Mouse (Mus musculus): ENCODE measurements around the gene Mcf2l. TPM values are rescaled to one million over a fixed set of nuclear protein-coding genes. Genes with fewer than 3 reads are reported as not detected.

The Mcf2l gene
- total RNA-seq, 2 experiments from 2014 or later: 239 to 243 TPM

DNA sequence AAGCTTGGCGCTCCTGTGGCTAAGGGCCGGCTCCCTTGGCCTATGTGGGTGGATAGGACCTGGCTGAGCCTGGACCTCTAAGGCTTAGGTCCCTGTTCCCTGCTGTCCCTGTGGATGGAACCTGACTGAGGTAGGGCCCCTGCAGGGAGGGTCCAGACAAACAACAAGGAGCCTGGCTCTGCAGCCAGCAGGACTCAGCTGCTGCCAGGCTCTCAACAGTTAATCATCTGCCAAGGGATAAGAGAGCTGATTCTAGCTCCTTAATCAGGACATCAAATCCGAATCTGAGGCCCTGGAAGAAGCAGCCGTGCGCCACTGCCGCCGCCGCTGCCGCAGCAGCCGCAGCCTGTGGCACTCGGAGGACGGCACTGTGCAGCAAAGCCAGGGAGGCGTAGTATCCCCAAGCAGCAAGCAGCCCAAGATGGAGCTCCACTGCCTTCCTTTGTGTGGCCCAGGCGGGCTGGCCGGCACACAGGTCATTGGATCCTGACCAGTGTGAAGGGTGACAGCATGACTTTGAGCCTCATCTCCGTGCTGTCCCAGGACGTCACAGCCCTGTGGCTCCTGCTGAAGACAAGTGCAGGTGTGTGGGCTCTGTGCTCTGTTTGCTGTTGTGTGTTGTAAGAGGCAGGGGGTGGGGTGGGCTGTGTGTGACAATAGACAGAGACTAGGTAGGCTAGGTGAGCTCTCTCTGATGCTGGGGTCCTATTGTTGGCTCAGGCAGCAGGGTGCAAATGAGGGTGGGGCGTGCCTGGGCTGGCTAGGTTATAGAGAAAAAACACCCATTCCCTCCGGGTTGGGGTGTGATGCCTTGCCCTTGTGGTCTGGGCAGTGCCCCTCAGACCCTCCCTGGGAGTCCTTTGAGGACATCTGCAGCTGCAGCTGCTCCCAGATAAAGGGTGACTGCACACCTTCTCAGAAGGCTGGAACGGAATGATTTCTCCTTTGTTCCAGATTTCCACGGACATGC is 74.3 kb downstream of the Mcf2l start:
- DNase-seq (ENCODE audit: low spot score in 2 of 2): peak in 1 of 2 experiments; percentile 57

DNA sequence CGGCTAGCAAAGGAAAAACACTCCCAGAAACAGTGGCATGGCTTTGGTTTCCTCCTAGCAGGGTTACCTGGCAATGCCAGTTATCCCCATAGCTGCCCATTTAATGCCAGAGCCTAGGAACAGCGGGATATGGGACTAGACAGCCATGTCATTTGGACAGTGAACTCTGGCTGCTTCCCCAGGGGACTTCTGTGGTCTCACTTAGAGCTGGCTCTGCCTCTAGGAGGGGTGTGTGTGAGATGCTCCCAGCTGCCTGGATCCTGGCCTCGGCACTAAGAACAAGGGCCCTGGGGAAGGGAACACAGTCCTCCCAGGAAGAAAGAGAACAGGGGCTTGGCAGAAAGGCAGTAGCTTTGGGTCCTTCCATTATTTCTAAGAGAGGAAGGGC is 75.0 kb downstream of the Mcf2l start:
- DNase-seq (ENCODE audit: low spot score in 2 of 2): no peak

DNA sequence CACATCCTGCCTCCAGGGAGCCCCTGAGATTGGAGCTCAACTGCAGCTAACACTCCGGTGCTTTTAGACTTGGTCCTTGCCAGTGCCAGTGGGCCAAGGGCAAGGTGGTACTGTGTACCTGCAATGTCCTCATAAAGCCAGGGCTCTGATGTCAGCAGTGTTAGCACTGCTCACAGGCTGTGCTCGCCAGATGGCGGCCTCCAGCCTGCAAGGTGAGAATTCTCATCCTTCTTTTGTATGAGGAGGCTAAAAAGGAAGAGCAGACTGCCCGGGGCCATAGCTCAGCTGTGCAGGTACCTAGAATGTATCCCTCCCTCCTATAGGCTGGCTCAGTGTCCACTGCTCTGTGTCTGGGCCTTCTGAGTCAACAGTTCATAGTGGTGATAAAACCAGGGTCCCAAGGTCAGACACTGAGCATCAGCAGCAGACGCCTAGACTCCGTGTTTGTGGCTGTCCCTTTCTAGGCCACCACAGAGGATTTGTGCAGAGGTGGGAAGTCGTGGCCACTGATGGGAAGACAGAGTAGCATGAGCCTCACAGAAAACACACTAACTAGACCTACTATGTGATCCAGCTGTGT is 77.5 kb downstream of the Mcf2l start:
- no peak for DNase-seq (ENCODE audit: low spot score in 2 of 2)

DNA sequence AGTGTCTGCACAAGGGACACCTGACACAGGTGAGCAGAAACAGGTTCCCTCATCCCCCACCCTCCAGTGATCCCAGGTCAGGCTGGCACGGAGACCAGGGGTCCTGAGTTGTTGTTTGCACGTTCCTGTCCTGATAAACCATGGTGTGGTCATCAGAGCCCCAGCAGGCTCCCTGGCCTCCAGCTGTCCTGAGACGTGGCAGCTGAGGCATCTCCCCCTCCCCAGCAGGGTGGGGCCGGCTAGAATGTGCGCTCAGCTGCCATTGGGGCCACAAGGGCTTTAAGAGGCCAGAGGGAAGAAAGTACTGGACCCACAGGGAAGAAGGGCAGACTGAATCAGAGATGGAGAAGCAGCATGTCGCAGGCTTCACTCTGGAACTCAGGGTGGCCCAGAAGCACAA is 79.1 kb downstream of the Mcf2l start:
- no peak for DNase-seq (ENCODE audit: low spot score in 2 of 2)

DNA sequence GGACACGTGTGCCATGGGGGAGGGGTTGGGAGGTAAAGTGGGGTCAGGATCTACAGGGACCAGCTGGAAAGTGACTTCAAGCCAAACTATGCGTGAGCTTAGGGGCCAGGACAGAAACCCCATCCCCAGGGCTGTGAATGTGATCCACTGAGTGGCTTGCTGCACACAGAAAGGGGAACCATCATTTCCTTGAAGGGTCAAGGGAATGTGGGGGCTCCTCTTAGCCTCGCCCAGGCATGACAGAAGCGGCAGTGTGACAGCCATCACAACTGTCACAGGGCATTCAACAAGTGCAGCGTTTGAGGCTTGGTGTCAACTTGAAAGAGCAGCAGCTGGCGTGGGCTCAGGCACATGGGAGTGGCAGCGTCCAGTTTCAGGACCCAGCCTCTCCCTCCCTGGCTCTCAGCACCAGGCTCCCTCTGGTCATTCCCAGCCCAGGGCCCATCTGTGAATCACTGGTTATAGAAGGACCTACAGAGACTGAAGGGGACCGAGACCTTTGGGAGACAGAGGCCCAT is 81.8 kb downstream of the Mcf2l start:
- DNase-seq (ENCODE audit: low spot score in 2 of 2): no peak

DNA sequence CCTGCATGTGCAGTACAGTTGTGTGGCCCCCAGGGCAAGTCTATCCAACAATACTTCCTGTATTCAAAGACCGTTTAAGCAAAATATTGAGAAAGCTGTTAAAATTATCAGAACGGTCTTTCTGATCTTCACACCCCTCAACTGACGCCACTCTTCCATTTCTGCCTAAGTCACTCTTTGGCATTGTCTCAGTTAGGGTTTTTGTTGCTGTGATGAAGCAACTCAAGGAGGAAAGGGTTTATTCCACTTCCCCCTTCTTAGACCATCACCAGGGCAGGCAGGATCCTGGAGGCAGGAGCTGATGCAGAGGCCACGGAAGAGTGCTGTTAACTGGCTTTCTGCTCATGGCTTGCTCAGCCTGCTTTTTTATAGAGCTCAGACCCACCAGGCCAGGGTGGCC is 82.3 kb downstream of the Mcf2l start:
- no peak for DNase-seq (ENCODE audit: low spot score in 2 of 2)

DNA sequence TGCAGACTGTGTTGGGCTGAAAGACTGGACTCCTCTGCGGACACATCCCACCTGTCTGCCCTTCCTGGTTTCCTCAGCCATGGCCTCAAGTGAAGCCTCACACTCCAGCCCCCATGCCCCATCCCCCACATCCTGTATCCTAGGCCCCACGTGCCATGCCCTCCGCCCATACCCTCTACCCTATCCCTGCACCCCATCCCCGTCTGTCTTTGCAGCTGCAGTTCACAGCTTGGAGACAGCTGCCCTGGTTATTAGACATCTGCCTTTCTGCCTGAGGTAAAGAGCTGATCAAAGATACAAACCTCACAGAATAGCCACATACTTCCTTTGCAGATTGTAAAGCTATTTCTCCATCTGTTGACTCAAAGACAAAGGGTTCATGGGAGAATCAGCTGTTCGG is 83.3 kb downstream of the Mcf2l start:
- no peak for DNase-seq (ENCODE audit: low spot score in 2 of 2)

DNA sequence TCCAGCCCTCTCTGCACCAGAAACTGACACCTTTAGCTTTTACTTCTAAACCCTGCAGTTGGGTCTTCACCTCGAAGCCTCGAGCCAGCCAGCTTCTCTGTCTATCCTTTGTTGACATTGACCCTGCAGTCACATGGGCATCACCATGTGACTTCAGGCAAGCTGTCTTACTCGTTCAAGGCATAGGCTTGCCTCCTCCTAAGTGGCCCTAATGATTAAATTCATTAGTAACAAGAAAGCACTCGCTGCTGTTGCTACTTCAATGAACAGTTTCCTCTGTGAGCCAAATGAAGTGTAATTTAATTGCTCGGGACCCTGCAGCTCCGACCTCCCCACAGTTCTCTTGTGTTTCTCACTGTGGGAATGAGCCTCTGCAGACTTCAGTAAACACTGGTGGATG is 83.8 kb downstream of the Mcf2l start:
- DNase-seq (ENCODE audit: low spot score in 2 of 2): no peak

DNA sequence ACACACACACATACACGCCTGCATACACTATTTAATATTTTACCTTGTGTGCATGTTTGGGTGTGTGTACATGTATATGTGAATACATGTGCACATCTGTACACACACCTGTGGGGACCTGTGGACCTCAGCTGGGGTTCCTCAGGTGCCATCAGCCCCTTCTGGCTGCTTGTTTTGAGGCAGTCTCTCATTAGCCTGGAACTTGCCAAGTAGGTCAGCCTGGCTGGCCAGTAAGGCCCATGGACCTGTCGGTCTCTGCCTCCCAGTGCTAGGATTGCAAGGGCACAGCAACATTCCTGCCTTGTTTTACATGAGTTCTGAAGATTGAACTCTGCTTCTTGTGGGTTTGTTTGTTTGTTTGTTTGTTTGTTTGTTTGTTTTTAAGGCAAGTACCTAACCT is 87.0 kb downstream of the Mcf2l start:
- DNase-seq (ENCODE audit: low spot score in 2 of 2): no peak

DNA sequence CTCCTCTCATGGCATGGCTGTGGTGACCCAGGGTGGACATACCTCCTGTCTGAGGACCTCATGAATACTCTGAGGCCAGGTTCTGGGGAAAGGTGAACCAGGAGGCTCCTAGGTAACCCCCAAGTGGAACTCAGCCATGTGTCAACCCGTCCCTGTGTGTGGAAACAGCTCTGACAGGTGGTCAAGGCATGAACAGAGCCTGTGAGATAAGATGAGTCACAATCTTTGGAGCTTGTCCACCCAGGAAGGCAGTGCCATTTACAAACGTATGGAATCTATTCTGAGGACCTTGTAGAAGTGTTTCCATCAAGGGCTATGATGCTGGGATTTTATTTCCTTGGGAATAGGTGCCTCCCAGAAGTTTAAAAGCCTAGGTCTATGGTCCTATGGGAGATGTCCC is 87.6 kb downstream of the Mcf2l start:
- no peak for DNase-seq (ENCODE audit: low spot score in 2 of 2)

DNA sequence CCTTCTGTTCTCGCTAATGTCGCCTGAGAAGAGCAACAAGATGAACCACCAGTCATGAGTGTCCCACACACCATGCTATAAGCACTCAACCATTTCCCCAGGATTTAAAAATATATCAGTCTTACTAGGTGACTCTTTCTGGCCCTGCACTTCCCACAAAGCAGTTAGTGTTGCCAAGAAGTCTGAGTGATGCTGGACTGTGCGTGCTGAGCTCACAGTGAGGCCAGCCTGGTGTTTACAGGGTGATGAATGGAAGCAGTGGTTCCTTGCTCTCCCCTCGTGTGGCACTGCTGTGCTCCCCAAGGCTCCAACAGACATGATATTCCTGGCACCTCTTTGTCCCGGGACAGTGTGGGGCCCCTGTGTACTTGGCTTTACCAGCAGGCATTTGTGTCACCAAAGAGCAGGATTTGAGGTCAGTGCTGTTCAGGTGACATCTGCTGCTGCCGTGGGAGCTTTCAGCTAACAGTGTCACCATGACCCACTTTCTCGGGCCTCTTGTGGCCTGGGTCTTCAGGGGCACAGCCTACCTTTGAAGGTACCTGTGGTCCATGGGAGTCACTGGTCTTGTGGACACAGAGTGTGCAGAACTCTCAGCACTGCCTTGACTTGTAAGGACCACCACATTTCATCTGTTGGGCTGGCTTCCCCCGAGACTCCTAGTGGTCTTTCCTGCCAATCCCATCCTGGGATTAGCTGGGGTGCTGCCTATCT is 88.4 kb downstream of the Mcf2l start:
- DNase-seq (ENCODE audit: low spot score in 2 of 2): no peak

DNA sequence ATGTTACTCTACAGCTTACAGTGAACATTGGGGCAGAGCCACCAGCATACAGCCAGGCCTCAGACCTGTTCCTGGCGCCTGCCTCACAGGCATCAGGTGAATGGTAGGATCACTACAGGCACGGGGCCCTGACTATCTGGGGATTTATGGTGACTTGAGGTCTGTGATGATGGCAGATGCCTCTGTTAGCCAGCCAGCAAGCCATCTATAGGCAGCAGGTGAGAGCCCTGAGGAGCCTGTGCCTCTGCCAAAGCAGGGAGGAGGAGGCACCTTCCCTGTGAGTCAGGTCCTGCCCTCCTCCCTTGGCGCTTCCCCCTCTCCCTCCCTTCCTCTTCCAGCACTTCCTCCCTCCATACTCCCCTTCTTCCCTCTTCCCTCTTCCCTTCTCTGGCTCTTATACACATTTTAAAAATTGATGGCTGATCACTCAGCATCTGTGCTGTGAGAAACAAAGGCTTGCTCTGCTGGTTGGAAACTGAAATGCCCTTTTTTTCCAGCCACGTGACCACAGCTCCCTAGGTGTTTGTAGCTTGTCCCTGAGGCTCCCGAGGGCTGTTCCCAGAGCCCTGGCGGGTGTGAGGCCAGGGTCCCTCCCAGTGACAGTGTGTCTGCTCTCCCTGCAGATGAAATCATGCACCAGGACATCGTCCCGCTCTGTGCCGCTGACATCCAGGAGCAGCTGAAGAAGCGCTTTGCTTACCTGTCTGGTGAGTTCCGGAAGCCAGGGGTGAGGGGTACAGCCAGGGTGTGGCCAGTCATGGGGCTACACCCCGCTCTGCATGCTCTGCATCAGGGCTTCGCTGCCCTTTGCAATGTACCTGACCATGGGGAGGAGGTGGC is 89.2 kb downstream of the Mcf2l start:
- no peak for DNase-seq (ENCODE audit: low spot score in 2 of 2)

DNA sequence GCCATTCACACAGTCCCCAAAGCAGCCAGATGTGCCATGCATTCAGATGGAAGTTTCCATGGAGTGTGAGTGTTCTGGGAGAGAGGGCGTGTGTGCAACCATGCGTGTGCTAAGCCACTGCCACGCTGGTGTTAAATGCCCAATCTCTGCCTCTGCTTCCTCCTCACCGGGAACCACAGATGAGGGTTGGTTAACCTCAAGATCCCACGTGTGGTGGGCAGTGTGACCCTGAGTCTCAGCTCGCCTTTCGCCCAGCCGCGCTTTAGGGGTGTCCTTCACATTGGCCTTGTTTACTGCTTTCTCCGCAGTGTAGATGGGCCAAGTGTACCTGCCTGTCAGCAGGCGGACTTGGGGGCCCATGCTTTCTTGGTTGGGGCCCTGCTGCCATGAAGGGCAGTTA is 102.7 kb downstream of the Mcf2l start:
- no peak for DNase-seq (ENCODE audit: low spot score in 2 of 2)

DNA sequence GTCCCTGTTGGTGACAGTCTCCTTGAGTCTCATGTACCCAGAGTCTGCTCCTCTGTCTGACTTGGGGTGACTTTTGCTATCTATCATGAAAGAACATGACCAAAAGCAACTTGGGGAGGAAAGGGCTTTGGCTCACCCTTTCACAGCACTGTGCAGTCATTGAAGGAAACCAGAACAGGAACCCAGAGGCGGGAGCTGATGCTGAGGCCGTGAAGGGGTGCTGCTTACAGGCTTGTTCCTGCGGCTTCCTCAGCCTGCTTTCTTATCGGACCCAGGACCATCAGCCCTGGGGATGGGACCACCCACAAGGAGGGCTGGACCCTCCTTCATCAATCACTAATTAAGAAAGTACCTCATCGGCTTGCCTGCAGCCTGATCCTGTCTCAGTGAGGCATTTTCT is 103.1 kb downstream of the Mcf2l start:
- no peak for DNase-seq (ENCODE audit: low spot score in 2 of 2)

DNA sequence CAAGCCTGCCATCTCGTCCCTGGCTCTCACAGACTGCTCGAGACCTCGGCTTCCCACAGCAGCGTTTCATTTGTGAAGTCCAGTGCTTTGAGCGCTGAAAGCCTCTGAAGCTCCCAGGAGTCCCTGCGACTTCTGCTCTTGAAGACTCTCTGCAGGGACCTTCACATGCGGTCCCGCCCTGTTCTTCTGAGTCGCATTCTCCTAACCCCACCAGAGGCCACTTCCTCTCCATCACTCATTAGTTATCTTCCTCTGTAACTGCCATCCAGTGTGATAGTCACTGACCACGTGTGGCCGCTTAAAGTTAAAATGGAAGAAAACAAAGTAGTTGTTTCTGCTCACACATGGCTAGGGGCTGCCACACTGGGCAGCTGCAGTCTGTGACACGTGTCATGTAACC is 103.7 kb downstream of the Mcf2l start:
- DNase-seq (ENCODE audit: low spot score in 2 of 2): no peak

DNA sequence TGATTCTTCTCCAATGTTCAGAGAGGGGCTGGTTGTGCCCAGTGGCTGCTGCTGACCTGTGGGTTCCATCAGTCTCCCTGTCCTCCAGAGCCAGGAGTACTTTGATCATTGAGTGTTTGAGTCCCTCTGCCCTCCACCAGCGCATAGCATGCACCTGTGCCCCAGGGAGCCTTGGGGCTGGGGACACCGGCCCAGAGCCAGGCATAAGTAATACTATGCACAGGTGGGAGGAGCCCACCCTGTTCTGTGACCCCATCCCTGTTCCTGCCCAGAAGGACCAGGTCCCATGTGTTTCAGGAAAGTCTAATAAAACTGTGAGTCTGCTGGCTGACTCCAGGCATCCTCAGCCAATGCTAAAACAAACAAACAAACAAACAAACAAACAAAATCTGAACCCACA is 104.7 kb downstream of the Mcf2l start:
- no peak for DNase-seq (ENCODE audit: low spot score in 2 of 2)

DNA sequence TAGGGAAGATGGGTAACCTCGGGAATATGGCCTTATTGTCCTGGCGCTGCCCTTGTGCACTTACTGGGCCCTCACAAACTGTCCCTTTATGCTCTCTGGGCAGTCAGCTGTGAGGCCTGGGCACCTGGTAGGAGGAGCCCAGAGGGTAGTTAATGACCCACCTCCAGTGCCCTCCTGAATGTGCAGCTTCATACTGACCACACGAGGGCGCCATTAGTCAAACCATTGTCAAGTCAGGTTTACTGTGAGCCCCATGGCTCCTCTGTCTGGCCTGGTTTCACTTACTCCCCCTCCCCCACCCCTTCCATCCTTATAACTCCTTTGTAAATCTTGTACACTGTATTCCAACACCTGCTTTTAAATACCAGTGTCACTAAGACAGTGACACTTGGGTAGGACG is 105.1 kb downstream of the Mcf2l start:
- peak in 1 of 2 experiments; percentile 49 for DNase-seq (ENCODE audit: low spot score in 2 of 2)

DNA sequence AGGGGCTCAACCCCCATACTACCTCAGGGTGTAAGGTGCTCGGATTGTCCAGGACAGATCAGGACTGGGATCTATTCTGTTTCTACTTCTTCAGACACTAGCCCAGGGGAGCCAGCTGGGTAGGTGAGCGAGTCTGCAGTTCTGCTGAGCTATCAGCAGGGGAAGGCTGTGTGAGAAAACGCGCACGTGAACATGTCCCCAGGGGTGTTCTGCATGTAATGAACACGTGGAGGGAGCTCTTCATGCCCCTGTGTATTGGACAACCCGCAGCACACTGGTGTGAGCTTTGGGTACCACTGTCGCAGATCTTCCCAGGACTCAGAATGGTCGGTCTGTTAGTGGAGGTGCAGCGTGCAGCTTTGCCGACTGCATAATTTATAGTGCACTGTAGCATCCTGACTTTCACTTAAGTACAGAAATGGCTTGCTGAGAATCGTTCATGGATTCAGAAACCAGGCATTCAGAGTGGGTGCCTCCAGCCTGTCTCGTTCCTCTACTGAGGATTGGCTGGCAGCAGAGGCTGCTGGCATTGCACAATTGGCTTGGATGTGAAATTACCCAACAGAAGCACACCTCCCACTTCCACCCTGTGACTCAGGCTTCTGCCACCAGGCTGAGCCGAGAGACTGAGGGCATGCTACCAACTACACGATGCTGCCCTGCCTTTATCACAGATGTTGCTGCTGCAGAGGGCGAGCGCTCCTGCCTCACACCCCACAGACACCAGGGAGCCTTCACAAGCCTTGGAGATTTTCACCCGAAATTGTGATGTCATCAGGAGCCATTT is 110.3 kb downstream of the Mcf2l start:
- DNase-seq (ENCODE audit: low spot score in 2 of 2): peak; percentile 85 to 90

DNA sequence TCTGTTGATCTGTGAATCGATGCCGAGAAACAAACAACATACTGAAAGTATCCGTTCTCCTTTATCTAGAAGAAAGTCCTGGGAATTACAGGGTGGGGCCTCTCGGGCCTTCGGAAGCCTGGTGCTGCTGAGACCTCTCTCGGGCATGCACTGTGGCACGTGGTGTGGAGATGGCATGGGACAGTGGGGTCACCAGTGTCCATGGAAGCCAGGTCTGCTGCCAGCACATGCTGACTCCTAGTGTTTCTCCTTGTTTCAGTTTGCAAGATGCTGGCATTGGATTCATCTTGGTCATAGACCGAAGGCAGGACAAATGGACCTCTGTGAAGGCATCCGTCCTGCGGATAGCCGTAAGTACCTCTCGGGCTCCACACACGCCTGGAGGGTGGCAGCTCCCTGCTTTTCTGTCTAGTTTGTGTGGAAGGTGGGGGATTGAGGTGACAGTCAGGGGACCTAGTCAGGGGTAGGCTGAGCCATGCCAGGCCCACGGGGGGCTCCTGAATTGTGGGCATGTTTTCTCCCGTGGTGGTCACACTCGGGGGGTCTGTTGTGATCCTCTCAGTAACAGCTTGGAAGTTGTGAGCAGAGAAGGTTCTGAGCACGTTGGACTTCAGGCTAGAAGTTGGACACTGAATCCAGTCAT is 111.1 kb downstream of the Mcf2l start:
- DNase-seq (ENCODE audit: low spot score in 2 of 2): no peak

DNA sequence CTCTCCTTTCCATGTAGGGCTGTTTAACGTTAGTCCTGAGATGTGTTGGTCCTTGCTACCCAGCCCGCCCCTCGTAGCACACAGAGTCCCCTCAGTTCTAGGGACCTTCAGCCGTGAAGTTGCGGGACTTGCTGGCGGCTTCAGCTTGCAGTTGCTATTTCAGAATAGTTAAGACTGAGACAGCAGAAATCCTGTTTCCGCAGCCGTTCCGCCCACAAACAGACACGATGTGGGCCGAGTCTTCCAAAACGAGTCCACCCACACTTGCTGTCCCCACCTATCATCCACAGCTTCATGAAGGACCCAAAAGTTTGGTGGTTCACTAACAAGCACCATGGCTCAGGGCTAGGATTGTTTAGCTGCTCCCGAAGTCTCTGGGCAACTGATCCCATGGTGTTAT is 111.7 kb downstream of the Mcf2l start:
- DNase-seq (ENCODE audit: low spot score in 2 of 2): peak; percentile 72 to 79
